Mouse (Mus musculus) kidney, postnatal 14 days (tissue): ENCODE measurements at regions not wholly inside any gene's neighbourhood (a gene's known extent, or its start where the extent isn't known, plus 50 kb on each side); places are given as distances from the start of the nearest gene placed in this dataset.

Experiments used
- DNase-seq: peaks from one replicate; pipeline ENCODE4 v3.0.0; 2022; ENCODE audit warnings: mixed read lengths

DNA sequence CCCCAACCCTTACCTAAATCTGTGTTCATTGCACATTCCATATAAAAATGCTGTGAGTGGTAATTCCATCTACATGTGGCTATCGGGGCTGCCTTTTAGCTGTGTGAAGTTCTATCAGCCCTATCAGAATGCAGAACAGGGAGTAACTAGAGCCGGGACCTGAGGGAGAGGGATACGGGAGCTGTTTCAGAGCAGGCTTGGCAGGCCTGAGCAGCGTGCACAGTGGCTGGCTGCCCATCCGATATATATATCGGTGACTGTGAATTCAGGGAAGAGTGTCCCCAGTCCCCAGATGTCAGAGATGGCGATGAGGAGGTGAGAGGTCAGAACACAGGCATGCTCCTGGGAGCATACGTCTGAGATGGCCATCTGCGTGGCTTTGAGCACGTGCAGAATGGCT lies 79.0 kb downstream of the Arl4c start:
- DNase-seq = no peak

GRCm38 (mm10) chr1:88622356-88622755 lies 79.7 kb downstream of the Arl4c start:
- DNase-seq = no peak

GRCm38 (mm10) chr1:88621214-88621613 lies 80.8 kb downstream of the Arl4c start:
- DNase-seq = no peak

- no peak for DNase-seq
Observed at GRCm38 (mm10) chr1:88613007-88613406, 89.0 kb downstream of the Arl4c start.

DNA sequence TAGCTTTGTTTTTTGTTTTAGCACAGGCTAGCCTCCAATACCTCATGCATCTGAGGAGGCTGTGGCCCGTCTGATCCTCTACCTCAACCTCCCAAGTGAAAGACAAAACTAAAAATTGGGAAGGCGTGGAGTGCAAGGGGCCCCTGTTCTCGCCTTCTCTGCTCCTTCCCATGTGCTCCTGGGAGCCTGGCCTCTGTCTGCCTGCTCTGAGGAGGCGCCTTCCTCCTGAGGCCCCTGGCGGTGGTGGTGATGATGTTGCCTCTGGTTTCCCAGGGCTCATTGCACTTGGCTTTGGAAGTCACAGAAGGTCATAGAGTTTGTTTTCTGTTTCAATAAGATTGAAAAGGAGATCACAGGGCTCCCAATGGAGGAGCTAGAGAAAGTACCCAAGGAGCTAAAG lies 90.8 kb downstream of the Arl4c start:
- DNase-seq = no peak

- no peak for DNase-seq
Observed at GRCm38 (mm10) chr1:88610810-88611209, 91.2 kb downstream of the Arl4c start.

DNA sequence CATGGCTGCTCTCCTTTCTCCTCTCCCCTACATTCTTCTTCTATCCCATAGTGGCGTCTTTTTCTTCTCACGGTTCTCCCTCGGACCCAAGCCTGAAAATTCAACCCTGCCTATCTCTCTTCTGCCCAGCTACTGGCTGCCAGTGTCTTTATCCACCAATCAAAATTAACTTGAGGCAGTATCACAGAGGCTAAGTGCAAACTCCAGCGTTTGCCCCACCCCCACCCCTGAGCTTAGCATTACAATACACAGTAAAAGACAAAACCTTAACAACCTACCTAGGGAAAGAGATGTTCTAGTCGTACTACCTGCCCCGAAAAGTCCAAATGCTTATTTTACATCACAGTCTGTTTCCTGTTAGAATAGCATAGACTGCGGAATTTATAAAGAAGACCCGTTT lies 93.2 kb downstream of the Arl4c start:
- DNase-seq = no peak

- no peak for DNase-seq
Observed at GRCm38 (mm10) chr1:88608236-88608635, 93.8 kb downstream of the Arl4c start.

DNA sequence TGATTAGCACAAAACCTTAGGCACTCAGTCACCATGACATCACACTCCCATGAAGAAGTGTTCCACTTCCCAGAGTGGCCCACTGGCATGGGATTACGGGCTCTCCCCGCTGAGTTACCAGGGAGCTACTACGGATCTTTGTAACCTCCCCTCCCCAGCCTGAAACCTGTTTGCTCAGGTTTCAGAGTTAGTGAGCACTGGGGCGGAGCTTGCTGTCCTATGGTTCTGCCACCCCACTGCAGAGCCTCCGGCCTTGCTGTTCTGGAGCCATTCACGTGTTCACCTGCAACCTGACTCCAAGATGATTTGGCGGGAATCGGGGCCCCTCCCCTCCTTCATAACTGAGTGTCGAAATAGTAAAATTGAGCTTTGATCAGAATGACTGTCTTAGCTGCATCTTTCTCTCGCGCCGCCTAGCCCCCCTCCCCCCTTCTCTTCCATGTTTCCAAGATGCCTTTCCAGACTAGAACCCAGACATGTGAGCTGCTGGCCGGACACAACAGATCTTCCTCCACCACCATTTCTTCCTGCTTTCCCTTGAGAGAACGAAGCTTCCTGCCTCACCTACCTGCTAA lies 95.8 kb upstream of the Glrp1 start:
- peak; percentile 68 for DNase-seq

GRCm38 (mm10) chr1:88602241-88602640 lies 92.4 kb upstream of the Glrp1 start:
- DNase-seq = no peak

DNA sequence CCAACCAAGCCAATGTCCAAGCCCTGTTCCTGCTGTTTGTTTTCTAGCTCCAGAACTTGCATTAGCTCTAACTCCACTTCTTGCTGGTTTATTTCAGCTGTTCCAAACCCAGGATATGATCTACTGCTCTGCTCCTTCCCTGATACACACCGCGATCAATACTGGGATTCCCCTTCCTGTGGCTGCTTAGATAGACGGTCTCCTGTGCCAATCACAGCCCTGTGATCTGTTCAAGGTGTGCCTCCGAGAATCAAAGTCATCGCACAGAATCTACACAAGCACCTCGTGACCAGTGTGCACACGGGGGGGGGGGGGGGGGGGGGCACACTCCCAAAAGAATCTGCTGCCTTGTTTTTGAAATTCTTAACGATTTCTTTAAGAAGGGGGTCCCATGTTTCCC lies 91.9 kb upstream of the Glrp1 start:
- DNase-seq = no peak

DNA sequence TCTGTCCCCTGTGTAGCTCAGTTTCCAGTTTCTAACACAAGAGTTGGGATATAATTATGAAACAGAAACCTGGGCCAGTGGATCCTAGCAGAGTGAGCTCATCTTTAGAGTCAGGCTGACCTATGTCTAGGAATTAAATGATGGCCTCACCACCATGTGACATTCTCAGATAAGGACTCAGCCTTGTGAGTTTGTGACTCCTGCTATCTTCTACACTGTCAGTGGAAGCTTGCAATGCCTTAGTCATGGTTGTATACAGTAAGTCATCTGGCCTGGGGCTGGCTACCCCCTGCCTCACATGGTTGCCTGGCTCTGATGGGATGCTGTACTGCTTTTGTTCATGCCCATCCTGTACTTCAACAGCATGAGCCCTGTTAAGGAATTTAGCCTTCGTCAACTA lies 90.3 kb upstream of the Glrp1 start:
- DNase-seq = no peak

- DNase-seq = no peak
Observed at GRCm38 (mm10) chr1:88594484-88595254, 84.8 kb upstream of the Glrp1 start.

GRCm38 (mm10) chr1:88592036-88592435 lies 82.2 kb upstream of the Glrp1 start:
- DNase-seq = no peak

GRCm38 (mm10) chr1:88590802-88591380 lies 81.0 kb upstream of the Glrp1 start:
- no peak for DNase-seq

DNA sequence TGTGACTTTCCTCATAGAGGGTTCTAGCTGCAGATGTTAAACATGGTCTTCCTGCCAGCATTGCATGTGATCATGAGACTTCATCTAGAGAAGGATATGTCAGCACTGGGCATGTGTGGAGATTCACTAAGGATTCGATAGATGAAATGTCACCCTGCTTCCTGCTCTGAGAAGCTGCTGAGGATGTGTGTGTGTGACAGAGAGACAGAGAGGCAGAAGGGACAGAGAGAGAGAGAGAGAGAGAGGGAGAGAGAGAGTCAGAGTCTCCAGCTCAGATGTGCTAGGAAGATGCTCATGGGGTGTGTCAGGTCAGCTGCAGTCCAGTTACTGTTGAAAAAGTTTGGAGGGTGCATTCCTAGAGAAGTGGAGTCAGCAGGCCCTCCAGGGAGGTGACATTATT lies 78.9 kb upstream of the Glrp1 start:
- no peak for DNase-seq

DNA sequence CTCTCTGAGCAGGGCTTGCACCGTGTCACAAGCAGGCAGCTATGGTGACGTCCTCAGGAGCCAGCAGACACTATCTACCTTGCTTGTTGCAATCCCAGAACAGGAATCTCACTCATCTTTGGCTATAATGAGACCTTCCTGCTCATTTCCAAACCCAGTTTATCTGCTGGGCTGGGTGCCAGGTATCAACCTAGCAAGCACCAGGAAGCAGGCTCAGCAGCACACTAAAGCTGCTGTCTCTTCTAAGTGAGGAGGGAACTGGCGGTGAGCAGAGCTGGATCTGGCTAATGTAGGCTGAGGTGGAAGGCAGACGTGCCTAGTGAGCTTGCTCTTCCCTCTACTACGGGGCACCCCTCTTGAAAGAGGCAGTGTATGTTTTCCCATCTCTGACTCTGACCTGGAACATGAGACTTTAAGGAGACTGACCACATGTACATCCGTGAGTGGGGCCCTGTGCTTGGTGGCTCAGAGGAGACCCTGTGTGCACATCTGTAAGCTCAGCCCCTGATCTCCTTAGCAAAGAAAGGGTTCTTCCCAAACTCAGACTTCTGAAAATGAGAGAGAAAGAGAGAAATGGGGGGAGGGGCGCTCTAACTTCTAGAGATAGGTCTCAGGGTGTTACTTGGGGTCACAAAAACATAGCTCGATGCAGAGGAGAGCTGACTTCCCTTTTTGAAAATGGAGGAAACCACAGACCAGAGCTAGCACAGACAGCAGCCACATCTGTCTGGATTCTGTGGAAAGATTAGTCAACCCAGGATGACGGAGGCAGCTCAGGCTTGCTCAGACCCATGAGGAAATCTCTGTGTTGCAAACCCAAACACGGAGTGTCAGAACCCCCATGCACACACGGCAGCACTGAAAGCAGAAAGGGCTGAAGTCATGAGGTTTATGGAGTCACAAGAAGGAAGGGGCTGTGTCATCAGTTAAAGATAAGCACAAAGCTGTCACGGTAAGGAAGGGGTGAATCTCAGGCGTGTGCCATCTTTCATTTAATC lies 77.3 kb upstream of the Glrp1 start:
- DNase-seq = peak; percentile 18

DNA sequence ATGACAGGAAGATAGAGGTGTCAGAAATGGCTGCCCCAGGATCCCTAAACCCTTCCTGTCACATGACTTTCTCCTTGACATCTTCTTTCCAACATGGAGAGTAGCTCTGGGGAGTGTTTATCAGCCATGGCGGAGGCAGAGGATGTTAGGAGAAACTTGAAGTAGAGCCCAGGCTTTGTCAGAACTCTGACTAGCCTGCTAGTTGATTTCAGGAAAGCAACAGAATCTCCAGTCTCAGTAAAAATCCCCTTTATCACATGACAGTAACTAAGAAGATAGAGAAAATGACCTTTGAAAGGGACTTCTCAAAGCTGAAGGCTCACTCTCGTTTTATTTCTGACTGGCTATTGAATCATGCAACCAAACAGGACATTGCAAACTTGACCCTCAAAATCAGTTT lies 76.3 kb upstream of the Glrp1 start:
- no peak for DNase-seq

- no peak for DNase-seq
Observed at GRCm38 (mm10) chr1:88584515-88585033, 74.7 kb upstream of the Glrp1 start.

DNA sequence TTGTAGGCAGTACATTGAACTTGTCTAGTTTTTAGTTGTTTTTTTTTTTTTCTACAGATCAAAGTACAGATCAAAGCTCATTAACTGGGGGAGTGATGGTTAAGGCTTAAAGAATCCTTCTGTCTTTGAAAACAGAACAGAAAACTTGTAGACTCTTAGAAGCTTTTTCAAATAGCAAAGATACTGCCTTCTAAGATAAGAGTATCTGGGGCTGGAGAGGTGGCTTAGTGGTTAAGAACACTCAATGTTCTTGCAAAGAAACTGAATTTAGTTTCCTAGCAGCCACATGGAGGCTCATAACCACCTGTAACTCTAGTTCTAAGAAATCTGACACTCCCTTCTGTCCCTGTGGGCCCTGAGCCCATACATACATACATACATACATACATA lies 68.4 kb upstream of the Glrp1 start:
- no peak for DNase-seq

DNA sequence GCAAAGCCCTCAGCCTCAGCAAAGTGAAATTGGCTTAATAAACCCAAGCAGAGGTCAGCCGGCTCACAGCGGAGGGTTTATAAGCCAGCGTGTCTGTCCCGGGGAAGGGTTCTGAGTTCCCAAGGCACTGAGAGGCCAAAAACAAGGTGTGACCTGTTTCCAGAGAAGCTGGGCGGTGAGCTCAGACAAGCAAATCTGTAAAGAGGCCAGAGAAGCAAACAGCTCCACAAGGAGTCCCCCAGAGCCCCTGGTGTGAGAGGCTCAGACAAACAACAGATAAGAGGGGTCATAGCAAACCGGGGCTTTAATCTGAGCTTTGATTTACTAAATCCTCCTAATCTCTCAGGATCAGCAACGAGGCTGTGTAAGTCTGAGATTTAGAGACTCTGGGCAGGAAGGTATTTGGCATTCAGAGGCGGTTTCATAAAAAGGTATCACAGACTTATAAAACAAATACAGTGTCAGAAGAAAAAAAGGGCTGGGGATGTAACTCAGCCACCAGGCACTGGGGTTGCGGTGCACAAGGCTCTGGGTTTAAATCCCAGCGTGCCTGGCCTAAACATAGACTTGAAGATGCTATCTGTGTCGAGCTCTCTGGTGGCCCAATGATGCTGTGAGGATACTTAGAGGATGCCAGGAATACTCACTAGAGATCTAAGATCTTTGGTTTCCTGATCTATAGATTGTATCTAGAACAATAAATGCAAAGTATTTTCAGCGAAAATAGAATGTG lies 67.8 kb upstream of the Glrp1 start:
- no peak for DNase-seq
